Mouse (Mus musculus): ENCODE data around the gene Acadvl. TPM values are rescaled to one million over a fixed set of nuclear protein-coding genes. Genes with fewer than 3 reads are reported as not detected.

The Acadvl gene
- polyA plus RNA-seq, 1 experiment from 2014 or later = 52.9 TPM

DNA sequence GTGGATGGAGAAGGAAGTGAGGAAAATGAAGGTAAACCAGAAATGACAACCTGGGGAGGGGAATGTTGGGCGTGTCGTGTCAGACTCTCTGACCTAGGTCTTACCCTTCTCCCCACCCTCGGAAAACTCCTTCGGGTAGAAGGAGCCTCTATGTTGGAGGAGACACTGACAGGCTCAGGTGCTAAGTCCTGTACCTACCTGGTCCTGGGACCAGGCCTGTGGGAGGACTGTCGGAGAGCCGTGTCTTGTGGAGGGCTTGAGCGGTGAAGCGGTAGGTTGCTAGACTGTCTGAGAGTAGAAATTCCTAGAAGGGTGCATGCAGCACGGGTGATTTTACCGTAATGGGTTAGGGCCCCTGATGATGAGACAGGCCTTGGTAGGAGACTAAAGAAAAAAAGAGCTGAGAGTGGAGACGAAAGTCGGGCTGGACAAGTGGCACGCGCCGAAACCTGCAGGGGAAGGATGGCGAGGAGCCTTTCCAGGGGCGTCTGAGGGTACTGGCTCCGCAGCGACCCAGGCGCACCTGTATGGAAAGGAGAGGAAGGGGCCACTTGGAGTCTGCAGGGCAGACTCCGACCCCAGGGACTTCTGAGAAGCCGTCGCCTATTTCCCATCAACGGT is 50.5 kb downstream of the Acadvl start, which contains the start of gene Cldn7:
Gene Cldn7, plus strand, starts transcription at position 130 of the 621 bp plus-strand sequence.
- Histone ChIP-seq H3K9ac (ENCODE audit: low read length) (no peak within 1 kb of the TSS), H3K27ac (replicated peaks; ENCODE audit: low read depth, low read length) (no peak within 1 kb of the TSS), H3K4me2 (ENCODE audit: low read depth, severe bottlenecking) (peak within 1 kb of the TSS; percentile 29; the same call in 1 of the 2 replicates), H3K27me3 (ENCODE audit: control insufficient read depth, insufficient read depth, low read length) (peaks cover 53% of the 10 kb centered on the region), H3K4me1 (ENCODE audit: control insufficient read depth, insufficient read depth, low read length) (no peaks in the 10 kb centered on the region; the same call in 1 of the 2 replicates), H3K9me3 (ENCODE audit: control insufficient read depth, low read length) (no peaks in the 10 kb centered on the region), H3K4me3 (ENCODE audit: low read depth, low read length) (0 out of 2 replicates have a peak within 1 kb of the TSS, but pooled peaks have one; percentile 0), H3K36me3 (ENCODE audit: control insufficient read depth, insufficient read depth, low read length) (peaks cover under 1% of the 10 kb centered on the region; the same call in 1 of the 2 replicates)
- no peak for ATAC-seq (ENCODE audit: insufficient number of reproducible peaks, low FRiP score, low TSS enrichment, low read depth)
- DNase-seq (ENCODE audit: low spot score) = peak; percentile 39
- 10% methylated on average over 23 of the region's 24 CpGs for WGBS

DNA sequence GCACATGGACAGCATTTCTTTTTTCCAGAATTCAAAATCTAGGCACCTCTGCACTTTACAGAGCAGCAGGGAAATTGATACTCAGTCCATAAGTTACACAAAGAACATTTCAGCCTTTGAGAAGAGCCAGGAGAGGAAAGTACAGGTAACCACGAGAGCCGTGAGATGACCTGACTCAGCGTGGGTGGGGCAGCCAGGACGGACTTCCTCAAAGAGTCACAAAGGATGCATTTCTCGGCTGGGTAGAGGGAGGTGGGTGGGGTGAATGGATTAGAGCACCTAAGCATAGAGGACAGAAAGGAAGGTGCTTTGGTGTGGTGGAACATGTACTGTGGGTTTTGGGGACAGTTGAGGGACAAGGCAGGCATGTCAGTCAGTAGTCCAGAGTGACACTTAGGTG is 53.4 kb downstream of the Acadvl start:
- Histone ChIP-seq H3K4me3 (ENCODE audit: low read depth, low read length) (no peak overlapping the region), H3K27me3 (ENCODE audit: control insufficient read depth, insufficient read depth, low read length) (peaks cover 42% of the 10 kb centered on the region), H3K4me2 (ENCODE audit: low read depth, severe bottlenecking) (no peak overlapping the region), H3K27ac (replicated peaks; ENCODE audit: low read depth, low read length) (no peak overlapping the region), H3K9me3 (ENCODE audit: control insufficient read depth, low read length) (no peaks in the 10 kb centered on the region), H3K36me3 (ENCODE audit: control insufficient read depth, insufficient read depth, low read length) (no peaks in the 10 kb centered on the region), H3K9ac (ENCODE audit: low read length) (no peak overlapping the region), H3K4me1 (ENCODE audit: control insufficient read depth, insufficient read depth, low read length) (no peaks in the 10 kb centered on the region; the same call in 1 of the 2 replicates)
- 44% methylated on average over 5 of the region's 5 CpGs for WGBS
- ATAC-seq (ENCODE audit: insufficient number of reproducible peaks, low FRiP score, low TSS enrichment, low read depth) = no peak
- DNase-seq (ENCODE audit: low spot score) = no peak

GRCm38 (mm10) chr11:69960616-69961015 is 54.6 kb downstream of the Acadvl start:
- Histone ChIP-seq H3K27ac (replicated peaks; ENCODE audit: low read depth, low read length) (no peak overlapping the region), H3K4me2 (ENCODE audit: low read depth, severe bottlenecking) (no peak overlapping the region), H3K9ac (ENCODE audit: low read length) (no peak overlapping the region), H3K36me3 (ENCODE audit: control insufficient read depth, insufficient read depth, low read length) (no peaks in the 10 kb centered on the region), H3K4me3 (ENCODE audit: low read depth, low read length) (no peak overlapping the region), H3K27me3 (ENCODE audit: control insufficient read depth, insufficient read depth, low read length) (peaks cover 30% of the 10 kb centered on the region), H3K9me3 (ENCODE audit: control insufficient read depth, low read length) (no peaks in the 10 kb centered on the region), H3K4me1 (ENCODE audit: control insufficient read depth, insufficient read depth, low read length) (no peaks in the 10 kb centered on the region)
- ATAC-seq (ENCODE audit: insufficient number of reproducible peaks, low FRiP score, low TSS enrichment, low read depth) (no peak), DNase-seq (ENCODE audit: low spot score) (no peak)
- 31% methylated on average over 5 of the region's 5 CpGs for WGBS

MicroRNAs within 50 kb of the gene (microRNA counts, 519-probe panel; counts per million panel counts)
- not detected for microRNA mmu-miR-324-3p
- microRNA mmu-miR-324-5p = 4,203 counts per million, percentile 62 among the panel's probes with 10 or more counts

Small RNA genes lying within 50 kb of the gene (microRNA-seq; reads per million reads assigned to microRNA genes)
- gene Gm44349 = not detected
- gene Mir324 = 4,816 reads per million, percentile 89 among the genes with 10 or more reads in this experiment

Other genes starting within 250 kb of the Acadvl start
- 0.96 and 1.1 TPM in 2 replicates for gene Zbtb4, start 249.5 kb downstream of the Acadvl start, polyA plus RNA-seq (2014; fragmentation: Nextera tagmentation; extraction: Ambion mirVana)
- gene Chrnb1, start 219.5 kb downstream of the Acadvl start, polyA plus RNA-seq (2014; fragmentation: Nextera tagmentation; extraction: Ambion mirVana) = 4.3 and 4.4 TPM in 2 replicates
- gene Fgf11, start 213.6 kb downstream of the Acadvl start, polyA plus RNA-seq (2014; fragmentation: Nextera tagmentation; extraction: Ambion mirVana) = 0.36 and 0.67 TPM in 2 replicates
- gene Tmem102, start 209.8 kb downstream of the Acadvl start, polyA plus RNA-seq (2014; fragmentation: Nextera tagmentation; extraction: Ambion mirVana) = 1.8 and 2.0 TPM in 2 replicates
- not detected in 2 replicates for gene Gm39566, start 200.1 kb downstream of the Acadvl start, polyA plus RNA-seq (2014; fragmentation: Nextera tagmentation; extraction: Ambion mirVana)
- gene Spem2, start 196.9 kb downstream of the Acadvl start, polyA plus RNA-seq (2014; fragmentation: Nextera tagmentation; extraction: Ambion mirVana) = not detected in 2 replicates
- 0.15 and 0.18 TPM in 2 replicates for gene Spem1, start 193.2 kb downstream of the Acadvl start, polyA plus RNA-seq (2014; fragmentation: Nextera tagmentation; extraction: Ambion mirVana)
- 5.8 and 6.2 TPM in 2 replicates for gene Nlgn2, start 177.6 kb downstream of the Acadvl start, polyA plus RNA-seq (2014; fragmentation: Nextera tagmentation; extraction: Ambion mirVana)
- gene Tmem256, start 176.9 kb downstream of the Acadvl start, polyA plus RNA-seq (2014; fragmentation: Nextera tagmentation; extraction: Ambion mirVana) = 285 and 304 TPM in 2 replicates
- gene Plscr3, start 169.0 kb downstream of the Acadvl start, polyA plus RNA-seq (2014; fragmentation: Nextera tagmentation; extraction: Ambion mirVana) = 115 TPM in 2 replicates
- 0.89 and 1.2 TPM in 2 replicates for gene Tnk1, start 156.7 kb downstream of the Acadvl start, polyA plus RNA-seq (2014; fragmentation: Nextera tagmentation; extraction: Ambion mirVana)
- not detected in 2 replicates for gene Tmem95, start 137.4 kb downstream of the Acadvl start, polyA plus RNA-seq (2014; fragmentation: Nextera tagmentation; extraction: Ambion mirVana)
- 3.7 and 4.3 TPM in 2 replicates for gene Kctd11, start 134.0 kb downstream of the Acadvl start, polyA plus RNA-seq (2014; fragmentation: Nextera tagmentation; extraction: Ambion mirVana)
- 0.72 and 0.78 TPM in 2 replicates for gene Acap1, start 119.9 kb downstream of the Acadvl start, polyA plus RNA-seq (2014; fragmentation: Nextera tagmentation; extraction: Ambion mirVana)
- 24.8 and 26.5 TPM in 2 replicates for gene 2810408A11Rik, start 114.4 kb downstream of the Acadvl start, polyA plus RNA-seq (2014; fragmentation: Nextera tagmentation; extraction: Ambion mirVana)
- 15.3 and 15.5 TPM in 2 replicates for gene Neurl4, start 114.3 kb downstream of the Acadvl start, polyA plus RNA-seq (2014; fragmentation: Nextera tagmentation; extraction: Ambion mirVana)
- 90.8 and 94.0 TPM in 2 replicates for gene Gps2, start 101.5 kb downstream of the Acadvl start, polyA plus RNA-seq (2014; fragmentation: Nextera tagmentation; extraction: Ambion mirVana)
- 2,284 and 2,370 TPM in 2 replicates for gene Eif5a, start 93.5 kb downstream of the Acadvl start, polyA plus RNA-seq (2014; fragmentation: Nextera tagmentation; extraction: Ambion mirVana)
- gene Ybx2, start 79.6 kb downstream of the Acadvl start, polyA plus RNA-seq (2014; fragmentation: Nextera tagmentation; extraction: Ambion mirVana) = 11.2 and 11.3 TPM in 2 replicates
- gene Slc2a4, start 67.2 kb downstream of the Acadvl start, polyA plus RNA-seq (2014; fragmentation: Nextera tagmentation; extraction: Ambion mirVana) = 21.0 and 22.7 TPM in 2 replicates
- gene Cldn7, start 50.6 kb downstream of the Acadvl start, polyA plus RNA-seq (2014; fragmentation: Nextera tagmentation; extraction: Ambion mirVana) = 12.7 and 13.2 TPM in 2 replicates
- 22.8 and 27.6 TPM in 2 replicates for gene Ctdnep1, start 34.3 kb downstream of the Acadvl start, polyA plus RNA-seq (2014; fragmentation: Nextera tagmentation; extraction: Ambion mirVana)
- gene Elp5, start 32.9 kb downstream of the Acadvl start, polyA plus RNA-seq (2014; fragmentation: Nextera tagmentation; extraction: Ambion mirVana) = 148 and 151 TPM in 2 replicates
- gene Gabarap, start 24.3 kb downstream of the Acadvl start, polyA plus RNA-seq (2014; fragmentation: Nextera tagmentation; extraction: Ambion mirVana) = 397 and 432 TPM in 2 replicates
- gene Phf23, start 19.6 kb downstream of the Acadvl start, polyA plus RNA-seq (2014; fragmentation: Nextera tagmentation; extraction: Ambion mirVana) = 56.1 and 64.9 TPM in 2 replicates
- gene Dvl2, start 14.8 kb downstream of the Acadvl start, polyA plus RNA-seq (2014; fragmentation: Nextera tagmentation; extraction: Ambion mirVana) = 47.3 and 52.0 TPM in 2 replicates
- gene Dlg4, start 1.5 kb upstream of the Acadvl start, polyA plus RNA-seq (2014; fragmentation: Nextera tagmentation; extraction: Ambion mirVana) = 10.0 and 10.8 TPM in 2 replicates
- gene Asgr1, start 38.7 kb upstream of the Acadvl start, polyA plus RNA-seq (2014; fragmentation: Nextera tagmentation; extraction: Ambion mirVana) = 1.0 and 1.6 TPM in 2 replicates
- gene Asgr2, start 77.2 kb upstream of the Acadvl start, polyA plus RNA-seq (2014; fragmentation: Nextera tagmentation; extraction: Ambion mirVana) = not detected in 2 replicates
- gene Mgl2, start 114.9 kb upstream of the Acadvl start, polyA plus RNA-seq (2014; fragmentation: Nextera tagmentation; extraction: Ambion mirVana) = 0.21 TPM in 1 of 2 replicates, not detected in the other
- not detected in 2 replicates for gene Clec10a, start 140.8 kb upstream of the Acadvl start, polyA plus RNA-seq (2014; fragmentation: Nextera tagmentation; extraction: Ambion mirVana)
- gene Slc16a11, start 197.3 kb upstream of the Acadvl start, polyA plus RNA-seq (2014; fragmentation: Nextera tagmentation; extraction: Ambion mirVana) = 0.21 and 0.67 TPM in 2 replicates
- 17.0 and 17.8 TPM in 2 replicates for gene Slc16a13, start 205.7 kb upstream of the Acadvl start, polyA plus RNA-seq (2014; fragmentation: Nextera tagmentation; extraction: Ambion mirVana)
- 7.3 and 7.5 TPM in 2 replicates for gene Bcl6b, start 214.4 kb upstream of the Acadvl start, polyA plus RNA-seq (2014; fragmentation: Nextera tagmentation; extraction: Ambion mirVana)
- 216 and 218 TPM in 2 replicates for gene 0610010K14Rik, start 222.5 kb upstream of the Acadvl start, polyA plus RNA-seq (2014; fragmentation: Nextera tagmentation; extraction: Ambion mirVana)
- 8.2 and 10.5 TPM in 2 replicates for gene Gm21988, start 224.4 kb upstream of the Acadvl start, polyA plus RNA-seq (2014; fragmentation: Nextera tagmentation; extraction: Ambion mirVana)
- gene Rnasek, start 224.4 kb upstream of the Acadvl start, polyA plus RNA-seq (2014; fragmentation: Nextera tagmentation; extraction: Ambion mirVana) = 94.1 and 94.6 TPM in 2 replicates
- 3.3 and 3.6 TPM in 2 replicates for gene Alox12, start 239.9 kb upstream of the Acadvl start, polyA plus RNA-seq (2014; fragmentation: Nextera tagmentation; extraction: Ambion mirVana)